Mouse (Mus musculus) midbrain, postnatal 0 days (tissue): ENCODE measurements around the gene Ephb1. TPM values are rescaled to one million over a fixed set of nuclear protein-coding genes. Genes with fewer than 3 reads are reported as not detected.

Experiments used
- ATAC-seq: fragments of 200-750 bp; cut with Nextera tagmentation; 2 replicates; pipeline ENCODE4 v1.8.0; 2017; ENCODE audit warnings: moderate number of reproducible peaks, mild to moderate bottlenecking, moderate TSS enrichment, moderate library complexity; ENCODE audit not compliant: low FRiP score
- DNase-seq: peaks from one replicate; pipeline ENCODE4 v3.0.0-alpha.2; 2015; ENCODE audit warnings: low spot score
- H3K27ac ChIP-seq: fragments of 300-500 bp; sonication (generic); 2 replicates; pipeline ENCODE4 v1.5.1; 2014; ENCODE audit warnings: low read depth, mild to moderate bottlenecking, low read length, mixed read lengths
- H3K27me3 ChIP-seq: fragments of 300-500 bp; sonication (generic); 2 replicates; pipeline ENCODE4 v1.6.1; 2014; ENCODE audit warnings: low read length, control low read depth, mixed read lengths; ENCODE audit not compliant: insufficient read depth
- H3K36me3 ChIP-seq: fragments of 300-500 bp; sonication (generic); 2 replicates; pipeline ENCODE4 v1.6.1; 2014; ENCODE audit warnings: low read length, control low read depth, mixed read lengths; ENCODE audit not compliant: insufficient read depth
- H3K4me1 ChIP-seq: fragments of 300-500 bp; sonication (generic); 2 replicates; pipeline ENCODE4 v1.6.1; 2014; ENCODE audit warnings: mild to moderate bottlenecking, control low read depth, antibody characterized with exemption, low read length, mixed read lengths; ENCODE audit not compliant: insufficient read depth
- H3K4me2 ChIP-seq: fragments of 300-500 bp; sonication (generic); 2 replicates; pipeline ENCODE4 v1.6.1; 2014; ENCODE audit warnings: low read depth, mild to moderate bottlenecking, low read length, mixed read lengths; ENCODE audit not compliant: poor library complexity, severe bottlenecking
- H3K4me3 ChIP-seq: fragments of 300-500 bp; sonication (generic); 2 replicates; pipeline ENCODE4 v1.5.1; 2014; ENCODE audit warnings: low read depth, mild to moderate bottlenecking, low read length, moderate library complexity
- H3K9ac ChIP-seq: fragments of 300-500 bp; sonication (generic); replicated peaks from 2 replicates; pipeline ENCODE4 v1.6.1; 2014; ENCODE audit warnings: mild to moderate bottlenecking, low read length, moderate library complexity, mixed read lengths; ENCODE audit not compliant: poor library complexity, severe bottlenecking
- H3K9me3 ChIP-seq: fragments of 300-500 bp; sonication (generic); 2 replicates; pipeline ENCODE4 v1.6.1; 2016; ENCODE audit warnings: low read length, control low read depth
- CTCF ChIP-seq: IDR thresholded peaks from 2 replicates; pipeline ENCODE4 v1.5.1; 2016; ENCODE audit warnings: antibody characterized with exemption, mild to moderate bottlenecking
- WGBS: fragments of 180-500 bp; shearing (Covaris S2); extraction: QIAGEN DNeasy Blood & Tissue Kit; methylation state at CpG from one replicate; pipeline ENCODE4 v1.1.7; 2014; 5-methylcytosine and 5-hydroxymethylcytosine counted together
- polyA plus RNA-seq: library from polyadenylated mRNA; unstranded; fragments of >200 nt; fragmentation: Nextera tagmentation; extraction: Ambion mirVana; gene quantifications from 2 replicates; pipeline ENCODE4 v1.2.1, GENCODE M21; 2015
- total RNA-seq: library from RNA; depleted of rRNA; stranded (reverse); fragments of >200 nt; gene quantifications from 2 replicates; pipeline ENCODE4 v1.2.3, GENCODE M21; 2014

The Ephb1 gene
- total and polyA plus RNA-seq, 2 experiments from 2014 or later: 69.4 to 85.9 TPM

DNA sequence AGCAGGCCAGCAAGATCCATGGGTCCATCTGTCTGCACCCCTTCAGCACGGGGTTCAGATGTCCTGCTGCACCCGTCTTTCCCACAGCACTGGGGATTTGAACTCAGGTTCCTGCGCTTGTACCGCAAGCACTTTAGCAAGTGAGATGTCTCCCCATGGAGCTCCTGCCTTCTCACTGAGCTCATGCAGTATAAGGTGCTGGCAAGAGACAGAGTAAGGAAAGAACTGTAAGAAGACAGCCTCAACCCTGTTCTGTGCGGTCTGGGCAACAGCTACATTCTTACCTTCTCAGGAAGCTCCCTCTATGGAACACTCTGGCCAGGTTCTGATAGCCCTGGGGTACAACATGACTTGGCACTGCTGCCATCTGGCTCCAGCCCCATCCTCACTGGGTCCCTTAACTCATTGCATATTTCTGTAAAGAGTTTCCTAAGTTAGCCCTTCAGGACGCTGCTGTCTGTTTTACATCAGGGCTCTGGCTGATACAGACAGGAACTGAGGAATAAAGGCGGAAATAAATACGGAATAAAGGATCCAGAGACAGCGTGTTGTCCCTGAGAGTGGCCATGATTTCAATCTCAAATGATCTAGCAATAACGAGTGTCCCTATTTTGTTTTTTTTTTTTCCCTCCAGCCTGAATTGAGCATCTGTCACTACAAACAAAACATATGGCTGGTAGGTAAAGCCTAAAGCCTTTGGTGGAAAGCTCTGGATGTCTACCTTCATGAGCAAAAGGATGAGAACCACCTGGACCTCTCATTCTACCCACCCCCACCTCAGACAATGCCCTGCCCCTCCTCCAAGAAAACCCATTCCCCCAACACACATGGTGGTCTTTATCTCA is 10.2 kb downstream of the Ephb1 start:
- 74% methylated on average over 10 of the region's 10 CpGs for WGBS
- Histone ChIP-seq H3K36me3 (peaks cover 3% of the 10 kb centered on the region; the same call in 1 of the 2 replicates), H3K4me1 (peaks cover 9% of the 10 kb centered on the region; the same call in 1 of the 2 replicates), H3K27me3 (no peaks in the 10 kb centered on the region), H3K4me3 (no peak overlapping the region), H3K9ac (no peak overlapping the region), H3K9me3 (no peaks in the 10 kb centered on the region), H3K27ac (no peak overlapping the region), H3K4me2 (no peak overlapping the region)
- DNase-seq (no peak), ATAC-seq (no peak)
- no peak for TF ChIP-seq CTCF

DNA sequence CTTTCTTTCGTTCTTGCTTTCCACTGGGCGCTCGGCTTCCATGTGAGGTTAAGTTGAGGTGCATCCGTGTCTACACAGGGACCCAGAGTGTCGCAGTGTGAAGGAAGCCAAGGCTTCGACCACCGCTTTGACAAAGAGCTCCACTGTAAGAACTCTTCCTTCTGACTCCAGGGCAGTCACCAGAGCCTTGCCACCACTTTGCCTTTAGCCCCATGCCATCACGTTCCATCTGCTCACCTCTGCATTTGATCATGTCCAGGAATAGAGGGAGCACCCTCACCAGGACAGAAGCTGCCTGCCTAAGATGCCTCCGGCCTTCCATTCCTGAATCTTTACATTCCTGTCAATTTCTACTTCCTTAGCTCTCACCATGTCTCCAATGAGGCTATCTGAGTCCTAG is 11.4 kb downstream of the Ephb1 start:
- H3K4me2 ChIP-seq: no peak overlapping the region
- H3K9ac ChIP-seq: no peak overlapping the region
- H3K27ac ChIP-seq: no peak overlapping the region
- H3K4me1 ChIP-seq: peaks cover 4% of the 10 kb centered on the region; the same call in 1 of the 2 replicates
- H3K9me3 ChIP-seq: no peaks in the 10 kb centered on the region
- WGBS: 97% methylated on average over 9 of the region's 9 CpGs
- no peak overlapping the region for H3K4me3 ChIP-seq
- peaks cover 9% of the 10 kb centered on the region; the same call in 1 of the 2 replicates for H3K36me3 ChIP-seq
- H3K27me3 ChIP-seq: no peaks in the 10 kb centered on the region
- ATAC-seq (no peak), DNase-seq (no peak)
- TF ChIP-seq CTCF: no peak

DNA sequence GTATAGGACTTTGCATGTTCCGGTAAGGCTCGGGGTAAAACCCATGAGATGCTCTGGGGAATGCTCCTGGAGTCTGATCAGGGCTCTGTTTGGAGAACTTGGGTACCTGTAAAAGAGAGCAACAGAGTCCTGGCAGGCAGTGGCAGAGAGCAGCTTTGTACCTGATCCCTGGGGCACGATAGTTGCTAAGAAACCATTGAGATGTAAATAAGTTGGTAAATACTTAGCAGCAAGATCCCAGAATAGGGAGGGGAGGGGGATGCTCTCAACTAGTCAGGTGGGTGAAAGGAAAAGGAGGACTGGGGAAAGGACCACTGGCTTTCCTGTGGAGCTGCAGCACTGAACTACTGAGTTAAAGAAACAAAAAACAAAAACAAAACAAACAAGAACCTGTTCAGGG is 12.5 kb downstream of the Ephb1 start:
- H3K4me1 ChIP-seq: peaks cover 4% of the 10 kb centered on the region; the same call in 1 of the 2 replicates
- H3K27ac ChIP-seq: no peak overlapping the region
- 41% methylated on average over 3 of the region's 3 CpGs for WGBS
- ATAC-seq: no peak
- H3K27me3 ChIP-seq: no peaks in the 10 kb centered on the region
- H3K9me3 ChIP-seq: no peaks in the 10 kb centered on the region
- no peak overlapping the region for H3K9ac ChIP-seq
- H3K4me3 ChIP-seq: no peak overlapping the region
- peaks cover 13% of the 10 kb centered on the region; the same call in 1 of the 2 replicates for H3K36me3 ChIP-seq
- no peak for DNase-seq
- no peak overlapping the region for H3K4me2 ChIP-seq
- no peak for TF ChIP-seq CTCF

DNA sequence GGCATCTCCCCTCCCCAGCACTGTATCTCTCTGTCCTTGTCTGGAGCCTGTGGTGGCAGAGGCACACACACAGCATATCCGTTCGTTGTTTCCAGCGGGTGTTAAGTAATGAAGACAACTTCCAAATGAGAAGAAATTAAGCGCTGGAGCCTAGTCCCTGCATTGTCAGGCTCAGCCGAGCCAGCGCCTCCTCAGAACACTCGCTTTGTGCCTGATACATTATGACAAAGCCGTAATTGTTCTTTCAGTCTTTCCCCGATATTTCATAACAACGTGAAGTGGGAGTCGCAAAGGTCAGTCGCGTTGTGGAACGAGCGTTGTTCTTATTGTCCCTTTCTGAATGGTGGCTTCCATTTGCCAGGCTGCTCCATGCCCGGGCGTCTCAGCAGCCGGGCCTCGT is 13.7 kb downstream of the Ephb1 start:
- ATAC-seq (no peak), DNase-seq (peak; percentile 23)
- Histone ChIP-seq H3K4me3 (no peak overlapping the region), H3K27ac (no peak overlapping the region), H3K36me3 (peaks cover 13% of the 10 kb centered on the region; the same call in 1 of the 2 replicates), H3K27me3 (no peaks in the 10 kb centered on the region), H3K4me1 (peaks cover 4% of the 10 kb centered on the region; the same call in 1 of the 2 replicates), H3K9me3 (no peaks in the 10 kb centered on the region), H3K4me2 (no peak overlapping the region), H3K9ac (no peak overlapping the region)
- no peak for TF ChIP-seq CTCF
- WGBS: 64% methylated on average over 19 of the region's 19 CpGs

DNA sequence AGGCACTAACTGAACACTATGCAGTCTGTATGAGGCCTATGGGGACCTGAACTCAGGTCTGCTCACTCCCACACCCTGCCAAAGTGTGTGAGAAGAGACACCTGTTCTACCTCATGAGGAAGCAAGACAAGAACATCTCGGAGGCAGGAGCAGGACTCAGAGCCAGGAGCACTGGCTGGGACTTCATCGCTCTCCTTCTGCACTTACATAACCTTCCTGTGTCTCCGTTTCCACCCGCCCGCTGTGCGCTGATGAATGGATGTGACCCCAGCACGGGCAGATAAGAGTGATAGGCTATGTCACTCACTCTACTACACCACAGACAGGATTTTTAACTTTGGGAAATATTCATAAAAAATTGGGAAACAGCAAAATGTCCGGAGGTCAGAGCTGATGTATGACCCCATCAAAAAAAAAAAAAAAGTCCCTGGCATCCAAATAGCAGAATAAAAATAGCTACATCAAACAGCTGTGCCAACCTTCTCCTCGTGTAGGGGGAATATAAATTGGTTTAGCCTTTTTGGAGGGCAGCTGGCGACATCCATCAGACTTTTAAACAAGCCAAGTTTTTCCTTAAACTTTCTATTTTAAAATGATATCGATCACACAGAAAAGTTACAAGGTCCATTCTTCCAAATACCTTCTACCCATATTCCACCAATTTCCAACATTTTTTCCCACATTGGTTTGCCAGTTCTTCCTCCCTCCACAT is 18.8 kb downstream of the Ephb1 start:
- DNase-seq (no peak), ATAC-seq (no peak)
- no peak overlapping the region for H3K9ac ChIP-seq
- H3K9me3 ChIP-seq: no peaks in the 10 kb centered on the region
- no peaks in the 10 kb centered on the region for H3K4me1 ChIP-seq
- H3K27me3 ChIP-seq: no peaks in the 10 kb centered on the region
- WGBS: 78% methylated on average over 11 of the region's 11 CpGs
- H3K36me3 ChIP-seq: peaks cover 13% of the 10 kb centered on the region; the same call in 1 of the 2 replicates
- TF ChIP-seq CTCF: no peak
- H3K27ac ChIP-seq: no peak overlapping the region
- H3K4me3 ChIP-seq: no peak overlapping the region
- no peak overlapping the region for H3K4me2 ChIP-seq
